Mouse (Mus musculus) left cerebral cortex, postnatal 10 days (tissue): ENCODE results near the gene Kcnk6. TPM values are rescaled to one million over a fixed set of nuclear protein-coding genes. Genes with fewer than 3 reads are reported as not detected.
A peak's percentile ranks its signal among the peaks of the same experiment; 100 is the strongest.
"Not testable (repeated sequence)": the region's sequence is repeated elsewhere in the genome, so short reads cannot be mapped to it uniquely, and the experiment has no call there.

Experiments
- DNase-seq, 2 experiments: peaks; one replicate each; pipeline ENCODE4 v3.0.0; 2021 to 2022; ENCODE audit warnings: low spot score in 2 of 2, mixed read lengths in 1 of 2; ENCODE audit errors: extremely low spot score in 1 of 2
- intact Hi-C: fragments of 180-260 bp; cut with DNase I; formaldehyde crosslinking; loops from one replicate; pipeline ENCODE4 v1.15.1; 2025
- total RNA-seq, 2 experiments: library from RNA; stranded (reverse); gene quantifications; 2 replicates each; pipeline ENCODE4 v1.2.3; 2021

Kcnk6 gene
- total RNA-seq, 2 experiments from 2014 or later, result 1.9 to 3.6 TPM

- intact Hi-C loops, result no loop called here
- peak in 1 of 2 experiments; percentile 50 for DNase-seq
Measured at GRCm38 (mm10) chr7:29213675-29214082, 18.6 kb downstream of the Kcnk6 start, which contains the start of gene Catsperg1. Catsperg1 (minus strand) TSS chr7:29214035.

GRCm38 (mm10) chr7:29212775-29213560, 19.3 kb downstream of the Kcnk6 start:
- intact Hi-C loops, DNase-seq: not testable (repeated sequence)

- peak in 1 of 2 experiments; percentile 55 for DNase-seq
- intact Hi-C loops, result no loop called here
Measured at GRCm38 (mm10) chr7:29212199-29212765, 20.0 kb downstream of the Kcnk6 start.

GRCm38 (mm10) chr7:29211415-29212198, 20.7 kb downstream of the Kcnk6 start:
- intact Hi-C loops, result no loop called here
- peak; percentile 63 to 85 for DNase-seq

GRCm38 (mm10) chr7:29211013-29211412, 21.3 kb downstream of the Kcnk6 start:
- intact Hi-C loops, result not testable (repeated sequence)
- DNase-seq, result peak in 1 of 2 experiments; percentile 54

GRCm38 (mm10) chr7:29202577-29202976, 29.7 kb downstream of the Kcnk6 start:
- intact Hi-C loops, result loop anchor here (10.0 kb wide), 1 partner anchor 512 kb away; no protein-coding TSS in a partner anchor

GRCm38 (mm10) chr7:29194230-29194629, 38.1 kb downstream of the Kcnk6 start:
- intact Hi-C loops, DNase-seq: not testable (repeated sequence)

More at GRCm38 (mm10) chr7:29202577-29202976, 29.7 kb downstream of the Kcnk6 start:
- no peak for DNase-seq

- not testable (repeated sequence) for DNase-seq
- intact Hi-C loops, result loop anchor here (5.0 kb wide), 1 partner anchor 51 kb away; the partner anchor contains the start of gene Kcnk6
Measured at GRCm38 (mm10) chr7:29181323-29181722, 51.0 kb downstream of the Kcnk6 start.

- intact Hi-C loops, result loop anchor here (5.0 kb wide), 1 partner anchor 51 kb away; the partner anchor contains the start of gene Kcnk6
- no peak for DNase-seq
Measured at GRCm38 (mm10) chr7:29180854-29181236, 51.5 kb downstream of the Kcnk6 start.

GRCm38 (mm10) chr7:29180077-29180853, 52.0 kb downstream of the Kcnk6 start, which contains the start of gene Psmd8:
Psmd8 (minus strand) TSS chr7:29180701.
- intact Hi-C loops, result loop anchor here (5.0 kb wide), 1 partner anchor 52 kb away; the partner anchor contains the start of gene Kcnk6
- DNase-seq, result peak; percentile 94 to 97

GRCm38 (mm10) chr7:29179323-29179722, 53.0 kb downstream of the Kcnk6 start:
- intact Hi-C loops, result no loop called here
- no peak for DNase-seq

- no peak for DNase-seq
- intact Hi-C loops, result no loop called here
Measured at GRCm38 (mm10) chr7:29178106-29178505, 54.2 kb downstream of the Kcnk6 start.

GRCm38 (mm10) chr7:29172390-29173016, 59.8 kb downstream of the Kcnk6 start:
- DNase-seq, result peak in 1 of 2 experiments; percentile 55
- intact Hi-C loops, result no loop called here

Other genes with a start within 250 kb of the Kcnk6 start
- 1 to 10 TPM; 6.7 to 7.0 TPM for gene Ryr1, start 107.3 kb downstream of the Kcnk6 start, total RNA-seq
- 1 to 10 TPM; 1.8 to 2.1 TPM for gene Rasgrp4, start 97.7 kb downstream of the Kcnk6 start, total RNA-seq
- gene Fam98c, start 76.3 kb downstream of the Kcnk6 start, total RNA-seq, result 10 to 100 TPM; 25.1 to 26.0 TPM
- gene Ggn, start 62.3 kb downstream of the Kcnk6 start, total RNA-seq, result under 1 TPM; 0.58 to 0.65 TPM
- 10 to 100 TPM; 37.9 TPM for gene Spred3, start 62.1 kb downstream of the Kcnk6 start, total RNA-seq
- gene Psmd8, start 51.8 kb downstream of the Kcnk6 start, total RNA-seq, result 100 to 1,000 TPM; 167 to 170 TPM
- gene Catsperg1, start 18.5 kb downstream of the Kcnk6 start, total RNA-seq, result 1 to 10 TPM; 1.8 TPM
- 10 to 100 TPM; 41.6 to 42.1 TPM for gene Yif1b, start 5.8 kb upstream of the Kcnk6 start, total RNA-seq
- gene 2200002D01Rik, start 16.0 kb upstream of the Kcnk6 start, total RNA-seq, result not detected
- 10 to 100 TPM; 20.5 to 21.3 TPM for gene Spint2, start 49.4 kb upstream of the Kcnk6 start, total RNA-seq
- gene Ppp1r14a, start 56.8 kb upstream of the Kcnk6 start, total RNA-seq, result 1 to 10 TPM; 2.4 to 3.3 TPM
- 100 to 1,000 TPM; 127 to 141 TPM for gene Dpf1, start 71.4 kb upstream of the Kcnk6 start, total RNA-seq